Mouse (Mus musculus) ES-Bruce4 (cell line): ENCODE results near the gene Ubqln1. TPM values are rescaled to one million over a fixed set of nuclear protein-coding genes. Genes with fewer than 3 reads are reported as not detected.

Experiments used
- H3K27ac ChIP-seq: 2 replicates; pipeline ENCODE4 v1.5.1; 2012; ENCODE audit warnings: low read length, inconsistent platforms; ENCODE audit not compliant: insufficient read depth
- H3K27me3 ChIP-seq: 2 replicates; pipeline ENCODE4 v1.6.1; 2012; ENCODE audit warnings: mild to moderate bottlenecking, low read length, inconsistent platforms; ENCODE audit not compliant: control insufficient read depth, poor library complexity, insufficient read depth, severe bottlenecking
- H3K36me3 ChIP-seq: 2 replicates; pipeline ENCODE4 v1.6.1; 2012; ENCODE audit warnings: inconsistent platforms, mild to moderate bottlenecking, low read length, moderate library complexity; ENCODE audit not compliant: control insufficient read depth, poor library complexity, insufficient read depth, severe bottlenecking
- H3K4me1 ChIP-seq: one replicate; pipeline ENCODE4 v1.8.1; 2011; ENCODE audit warnings: low read length; ENCODE audit not compliant: control insufficient read depth, insufficient read depth
- H3K4me3 ChIP-seq: 2 replicates; pipeline ENCODE4 v1.5.1; 2011; ENCODE audit warnings: low read depth, mild to moderate bottlenecking, low read length
- H3K9ac ChIP-seq: 2 replicates; pipeline ENCODE4 v1.6.1; 2012; ENCODE audit warnings: low read depth, mild to moderate bottlenecking, inconsistent platforms; ENCODE audit not compliant: poor library complexity, severe bottlenecking
- H3K9me3 ChIP-seq: replicated peaks from 2 replicates; pipeline ENCODE4 v1.6.1; 2012; ENCODE audit warnings: mild to moderate bottlenecking, low read length, inconsistent platforms; ENCODE audit not compliant: control insufficient read depth, poor library complexity, insufficient read depth, severe bottlenecking
- CTCF ChIP-seq: IDR thresholded peaks from one replicate; pipeline ENCODE4 v1.8.1; 2011; ENCODE audit warnings: low read depth, low read length
- EP300 ChIP-seq: IDR thresholded peaks from 2 replicates; pipeline ENCODE4 v1.6.1; 2011; ENCODE audit warnings: low read depth, low read length; ENCODE audit not compliant: insufficient read depth
- POLR2A ChIP-seq: IDR thresholded peaks from one replicate; pipeline ENCODE4 v1.8.1; 2011; ENCODE audit warnings: low read length; ENCODE audit not compliant: insufficient read depth
- polyA plus RNA-seq: library from polyadenylated mRNA; stranded (reverse); fragments of >200 nt; gene quantifications from 2 replicates; pipeline ENCODE4 v1.2.4, GENCODE M21; 2011; ENCODE audit warnings: low read depth; ENCODE audit not compliant: missing spikeins, insufficient read depth, insufficient read length

Gene Ubqln1
- polyA plus RNA-seq, 1 experiment = 182 TPM

- H3K9me3 ChIP-seq = no peaks in the 10 kb centered on the region
- no peaks in the 10 kb centered on the region for H3K27me3 ChIP-seq
- peak overlapping the region; percentile 91 for H3K4me3 ChIP-seq
- H3K27ac ChIP-seq = peak overlapping the region; percentile 81
- TF ChIP-seq CTCF (no peak), EP300 (no peak), POLR2A (no peak)
- H3K36me3 ChIP-seq = peaks cover 17% of the 10 kb centered on the region
- H3K9ac ChIP-seq = peak overlapping the region; percentile 95
- H3K4me1 ChIP-seq = no peaks in the 10 kb centered on the region
Observed at GRCm38 (mm10) chr13:58127766-58128361, 87.6 kb downstream of the Ubqln1 start.

GRCm38 (mm10) chr13:58126862-58127765, 88.3 kb downstream of the Ubqln1 start:
- Histone ChIP-seq H3K4me1 (no peaks in the 10 kb centered on the region), H3K27me3 (no peaks in the 10 kb centered on the region), H3K27ac (peak overlapping the region; percentile 81), H3K4me3 (peak overlapping the region; percentile 95), H3K9ac (peak overlapping the region; percentile 95), H3K36me3 (peaks cover 17% of the 10 kb centered on the region), H3K9me3 (no peaks in the 10 kb centered on the region)
- TF ChIP-seq CTCF (no peak), EP300 (no peak), POLR2A (no peak)

Other genes starting within 250 kb of the Ubqln1 start
- 0.25 and 0.30 TPM in 2 replicates for gene Klhl3, start 102.1 kb downstream of the Ubqln1 start, polyA plus RNA-seq
- 166 and 181 TPM in 2 replicates for gene Hnrnpa0, start 87.1 kb downstream of the Ubqln1 start, polyA plus RNA-seq
- gene Idnk, start 58.0 kb downstream of the Ubqln1 start, polyA plus RNA-seq = 25.1 and 28.9 TPM in 2 replicates
- gene Gkap1, start 60.0 kb upstream of the Ubqln1 start, polyA plus RNA-seq = 41.8 and 44.2 TPM in 2 replicates
- 1.4 and 2.2 TPM in 2 replicates for gene Kif27, start 143.5 kb upstream of the Ubqln1 start, polyA plus RNA-seq
- gene 2210016F16Rik, start 169.6 kb upstream of the Ubqln1 start, polyA plus RNA-seq = 5.8 and 7.1 TPM in 2 replicates
- 31.3 and 31.7 TPM in 2 replicates for gene Rmi1, start 186.6 kb upstream of the Ubqln1 start, polyA plus RNA-seq
- gene Hnrnpk, start 187.7 kb upstream of the Ubqln1 start, polyA plus RNA-seq = 2,168 and 2,237 TPM in 2 replicates